Mouse (Mus musculus): Measurements from ENCODE around the gene Sult1c1.
A peak's percentile ranks its signal among the peaks of the same experiment; 100 is the strongest.
"Not testable (repeated sequence)": the region's sequence is repeated elsewhere in the genome, so short reads cannot be mapped to it uniquely, and the experiment has no call there.

The Sult1c1 gene

GRCm38 (mm10) chr17:53990574-53990973 is at the start of gene Sult1c1:
Gene Sult1c1 (minus strand): TSS chr17:53990674.
- no peak for DNase-seq (ENCODE audit: inconsistent ontology term)

DNA sequence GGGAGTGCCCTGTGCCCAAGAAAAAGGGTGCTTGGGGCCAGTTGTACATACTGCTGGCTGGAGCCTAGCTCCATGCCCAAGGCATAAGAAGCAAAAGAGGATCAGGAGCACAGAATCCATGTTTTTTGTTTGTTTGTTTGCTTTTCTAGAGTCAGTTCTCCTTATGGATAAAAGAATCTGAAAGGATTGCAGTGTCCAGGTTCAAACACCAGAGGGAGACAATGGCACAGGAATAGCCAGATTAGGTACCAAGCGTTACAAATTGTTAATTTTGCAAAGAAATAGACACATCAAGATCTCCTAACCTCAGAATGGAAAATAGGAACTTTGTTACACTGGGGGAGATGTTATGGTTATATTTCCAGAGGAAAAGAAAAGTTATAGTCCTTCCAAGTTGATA is 23.7 kb upstream of the Sult1c1 start:
- DNase-seq (ENCODE audit: inconsistent ontology term), result peak; percentile 40

GRCm38 (mm10) chr17:54011196-54011595 is 20.7 kb upstream of the Sult1c1 start:
- no peak for DNase-seq (ENCODE audit: inconsistent ontology term)

GRCm38 (mm10) chr17:54010536-54010935 is 20.1 kb upstream of the Sult1c1 start:
- not testable (repeated sequence) for DNase-seq (ENCODE audit: inconsistent ontology term)

DNA sequence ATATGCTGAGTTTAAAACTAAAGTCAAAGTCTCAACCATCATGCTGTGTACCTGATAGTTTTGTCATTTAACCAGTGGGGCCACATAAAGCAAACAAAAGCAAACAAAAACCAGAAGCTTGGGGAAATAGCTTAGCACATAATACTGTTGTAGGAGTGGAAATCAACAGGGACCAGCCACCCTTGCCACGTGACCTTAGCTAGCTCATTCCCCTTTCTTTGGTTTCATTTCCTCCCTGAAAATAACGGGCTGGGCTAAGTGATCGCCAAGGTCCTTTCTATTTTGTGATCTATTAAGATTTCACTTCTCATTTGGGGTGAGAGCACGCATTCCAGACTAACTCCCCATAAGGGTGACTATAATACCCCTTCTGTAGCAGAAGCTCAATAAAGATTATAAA is 13.0 kb upstream of the Sult1c1 start:
- DNase-seq (ENCODE audit: inconsistent ontology term), result no peak

GRCm38 (mm10) chr17:53973606-53974005 is 16.9 kb downstream of the Sult1c1 start:
- no peak for DNase-seq (ENCODE audit: inconsistent ontology term)

DNA sequence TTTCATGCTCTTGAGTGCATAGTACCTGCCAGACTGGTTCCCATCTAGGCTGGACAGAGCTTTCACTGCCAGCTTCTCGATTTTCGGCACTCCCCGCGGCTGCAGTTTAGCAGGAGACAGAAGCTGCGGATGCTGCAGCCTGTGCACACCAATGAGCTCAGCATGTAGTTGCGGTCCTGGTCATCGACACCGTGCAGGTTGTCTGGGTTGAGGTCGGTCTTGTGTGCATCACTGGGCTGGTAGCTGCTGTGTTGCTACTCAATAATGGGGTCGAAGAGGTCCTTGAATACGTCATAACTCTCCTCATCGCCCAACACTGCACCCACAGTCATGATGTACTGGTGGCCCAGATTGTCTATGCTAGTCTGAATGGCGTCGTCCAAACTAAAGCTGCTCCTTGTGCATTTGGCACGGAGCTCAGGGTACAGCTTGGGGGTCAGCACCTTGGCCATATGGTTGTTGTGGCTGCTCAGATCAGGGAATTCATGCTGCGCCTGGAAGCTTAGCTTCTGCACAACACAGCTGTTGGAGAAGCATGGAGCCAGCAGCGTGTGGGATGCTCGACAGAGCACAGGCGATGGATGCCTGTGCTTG is 48.8 kb downstream of the Sult1c1 start:
- DNase-seq (ENCODE audit: inconsistent ontology term), result no peak

DNA sequence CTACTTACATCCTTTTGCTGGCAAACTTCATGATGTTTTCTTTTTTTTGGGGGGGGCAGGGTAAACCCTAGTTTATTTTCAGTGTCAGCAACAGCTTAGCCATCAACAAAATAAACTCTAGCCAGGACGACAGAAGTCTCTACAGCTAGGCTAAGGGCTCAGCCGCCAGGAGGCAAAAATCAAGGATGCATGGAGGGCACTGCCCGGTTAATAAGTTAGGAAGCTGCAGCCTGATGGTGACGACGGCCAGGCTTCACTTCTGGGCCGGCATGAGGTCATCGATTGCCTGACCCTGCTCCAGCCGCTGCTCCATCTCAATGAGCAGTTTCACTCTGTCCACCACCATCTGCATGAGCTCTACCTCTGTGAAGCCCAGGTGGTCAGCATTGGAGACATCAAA is 49.7 kb downstream of the Sult1c1 start:
- no peak for DNase-seq (ENCODE audit: inconsistent ontology term)
